Mouse (Mus musculus) CD4-positive helper T cell, adult 2 months (primary cell): ENCODE measurements around the gene Prss36.

Source experiments
- DNase-seq: peaks from one replicate; pipeline ENCODE4 v3.0.0-alpha.2; 2012; ENCODE audit warnings: low read depth, missing footprints, low spot score

Prss36 gene

GRCm38 (mm10) chr7:127946470-127947023 lies at the start of gene Prss36:
Prss36 (minus strand) TSS chr7:127946725.
- no peak for DNase-seq

GRCm38 (mm10) chr7:127993341-127993977 lies 46.9 kb upstream of the Prss36 start, which contains the start of gene Pycard:
Pycard (minus strand) TSS chr7:127993867.
- DNase-seq, result peak; percentile 92

- DNase-seq, result no peak
These were observed 46.2 kb upstream of the Prss36 start for GRCm38 (mm10) chr7:127992488-127993340.

- DNase-seq, result peak; percentile 79
These were observed 45.3 kb upstream of the Prss36 start for GRCm38 (mm10) chr7:127991643-127992487.

- no peak for DNase-seq
These were observed 42.4 kb upstream of the Prss36 start for GRCm38 (mm10) chr7:127988904-127989303.

- no peak for DNase-seq
These were observed 34.1 kb upstream of the Prss36 start for GRCm38 (mm10) chr7:127980606-127981005.

GRCm38 (mm10) chr7:127978856-127979255 lies 32.3 kb upstream of the Prss36 start:
- no peak for DNase-seq

GRCm38 (mm10) chr7:127974413-127974930 lies 27.9 kb upstream of the Prss36 start:
- no peak for DNase-seq

GRCm38 (mm10) chr7:127967922-127968828 lies 21.6 kb upstream of the Prss36 start:
- DNase-seq, result peak; percentile 83

GRCm38 (mm10) chr7:127967004-127967921 lies 20.7 kb upstream of the Prss36 start, which contains the start of gene Fus:
Fus (plus strand) TSS chr7:127967457.
- DNase-seq, result peak; percentile 95

GRCm38 (mm10) chr7:127966371-127966918 lies 19.9 kb upstream of the Prss36 start:
- peak; percentile 35 for DNase-seq

GRCm38 (mm10) chr7:127959364-127959763 lies 12.8 kb upstream of the Prss36 start:
- DNase-seq, result no peak

GRCm38 (mm10) chr7:127952864-127953581 lies 6.5 kb upstream of the Prss36 start:
- DNase-seq, result peak; percentile 45

GRCm38 (mm10) chr7:127944614-127945013 lies 1.9 kb downstream of the Prss36 start:
- no peak for DNase-seq

GRCm38 (mm10) chr7:127942097-127942496 lies 4.4 kb downstream of the Prss36 start:
- DNase-seq, result peak; percentile 27

GRCm38 (mm10) chr7:127936216-127936884 lies 10.2 kb downstream of the Prss36 start:
- DNase-seq, result no peak

- DNase-seq, result no peak
These were observed 10.8 kb downstream of the Prss36 start for GRCm38 (mm10) chr7:127935748-127936159.
